Mouse (Mus musculus): ENCODE results near the gene Rgsl1.
A peak's percentile ranks its signal among the peaks of the same experiment; 100 is the strongest.
"Not testable (repeated sequence)": the region's sequence is repeated elsewhere in the genome, so short reads cannot be mapped to it uniquely, and the experiment has no call there.

Rgsl1 gene

GRCm38 (mm10) chr1:153844042-153844441 lies at the start of gene Rgsl1:
Rgsl1 (minus strand) TSS chr1:153844142.
- ATAC-seq (ENCODE audit: low TSS enrichment) = no peak

- ATAC-seq (ENCODE audit: low TSS enrichment) = no peak
Observed at GRCm38 (mm10) chr1:153891442-153891841, 47.5 kb upstream of the Rgsl1 start, which contains the start of gene Teddm1a. Teddm1a (plus strand) TSS chr1:153891742.

- ATAC-seq (ENCODE audit: low TSS enrichment) = no peak
Observed at GRCm38 (mm10) chr1:153890121-153890520, 46.2 kb upstream of the Rgsl1 start.

GRCm38 (mm10) chr1:153886024-153886633 lies 42.2 kb upstream of the Rgsl1 start:
- ATAC-seq (ENCODE audit: low TSS enrichment) = no peak

GRCm38 (mm10) chr1:153880391-153880790 lies 36.4 kb upstream of the Rgsl1 start:
- ATAC-seq (ENCODE audit: low TSS enrichment) = not testable (repeated sequence)

- peak; percentile 31; the same call in 1 of the 2 replicates for ATAC-seq (ENCODE audit: low TSS enrichment)
Observed at GRCm38 (mm10) chr1:153874045-153874444, 30.1 kb upstream of the Rgsl1 start, which contains the start of gene Teddm1b. Teddm1b (plus strand) TSS chr1:153874345.

GRCm38 (mm10) chr1:153855946-153856345 lies 12.0 kb upstream of the Rgsl1 start:
- no peak for ATAC-seq (ENCODE audit: low TSS enrichment)

- ATAC-seq (ENCODE audit: low TSS enrichment) = not testable (repeated sequence)
Observed at GRCm38 (mm10) chr1:153852696-153853095, 8.8 kb upstream of the Rgsl1 start.

- peak; percentile 78 for ATAC-seq (ENCODE audit: low TSS enrichment)
Observed at GRCm38 (mm10) chr1:153846867-153847266, 2.9 kb upstream of the Rgsl1 start.

GRCm38 (mm10) chr1:153846420-153846819 lies 2.5 kb upstream of the Rgsl1 start:
- no peak for ATAC-seq (ENCODE audit: low TSS enrichment)

GRCm38 (mm10) chr1:153842121-153842740 lies 1.7 kb downstream of the Rgsl1 start:
- ATAC-seq (ENCODE audit: low TSS enrichment) = peak; percentile 66

GRCm38 (mm10) chr1:153836036-153836435 lies 7.9 kb downstream of the Rgsl1 start:
- no peak for ATAC-seq (ENCODE audit: low TSS enrichment)

GRCm38 (mm10) chr1:153830746-153831145 lies 13.2 kb downstream of the Rgsl1 start:
- no peak for ATAC-seq (ENCODE audit: low TSS enrichment)

GRCm38 (mm10) chr1:153820216-153820615 lies 23.7 kb downstream of the Rgsl1 start:
- no peak for ATAC-seq (ENCODE audit: low TSS enrichment)

- ATAC-seq (ENCODE audit: low TSS enrichment) = no peak
Observed at GRCm38 (mm10) chr1:153814278-153814677, 29.7 kb downstream of the Rgsl1 start.

- peak; percentile 85 for ATAC-seq (ENCODE audit: low TSS enrichment)
Observed at GRCm38 (mm10) chr1:153807390-153807993, 36.5 kb downstream of the Rgsl1 start.

- ATAC-seq (ENCODE audit: low TSS enrichment) = no peak
Observed at GRCm38 (mm10) chr1:153803530-153803929, 40.4 kb downstream of the Rgsl1 start.

- no peak for ATAC-seq (ENCODE audit: low TSS enrichment)
Observed at GRCm38 (mm10) chr1:153802691-153803090, 41.3 kb downstream of the Rgsl1 start.

- ATAC-seq (ENCODE audit: low TSS enrichment) = no peak
Observed at GRCm38 (mm10) chr1:153794241-153794640, 49.7 kb downstream of the Rgsl1 start.

- ATAC-seq (ENCODE audit: low TSS enrichment) = no peak
Observed at GRCm38 (mm10) chr1:153790708-153791107, 53.2 kb downstream of the Rgsl1 start.

GRCm38 (mm10) chr1:153785608-153786007 lies 58.3 kb downstream of the Rgsl1 start:
- no peak for ATAC-seq (ENCODE audit: low TSS enrichment)

GRCm38 (mm10) chr1:153783339-153783738 lies 60.6 kb downstream of the Rgsl1 start:
- ATAC-seq (ENCODE audit: low TSS enrichment) = no peak

- no peak for ATAC-seq (ENCODE audit: low TSS enrichment)
Observed at GRCm38 (mm10) chr1:153778205-153778604, 65.7 kb downstream of the Rgsl1 start.
